ENCODE assay signal across 10 mouse cellular contexts in genomic region chr9:41586291-41586690, GRCm38 (mm10).
DNase-seq lines count a peak whose midpoint lies in the region; ATAC-seq and TF ChIP-seq lines count a peak whose summit lies in the region.
"Had no signal": no experiment of that assay in that cellular context is flagged by ENCODE, and none has a peak within 500 bp of the region (broad histone marks: within the 10 kb centered on the region; RNA-seq: fewer than 3 reads in every experiment).

No protein-coding gene starts in this region.

- H3K27ac ChIP-seq in kidney, postnatal 0 days: no peak overlapping the region
- peak overlapping the region; percentile 97; the same call in 1 of the 2 replicates for H3K27ac ChIP-seq in embryonic facial prominence, embryonic 10.5 days (replicated peaks)
- H3K27ac ChIP-seq in hindbrain, embryonic 14.5 days: peak overlapping the region; percentile 99
- H3K27ac ChIP-seq in neural tube, embryonic 14.5 days (ENCODE audit: low read depth, low read length): peak overlapping the region; percentile 94
- H3K27ac ChIP-seq in heart, embryonic 11.5 days (ENCODE audit: low read depth, low read length): no peak overlapping the region

- no peaks in the 10 kb centered on the region for H3K9me3 ChIP-seq in kidney, postnatal 0 days (replicated peaks; ENCODE audit: low read length)
- H3K9me3 ChIP-seq in embryonic facial prominence, embryonic 10.5 days: no peaks in the 10 kb centered on the region
- H3K9me3 ChIP-seq in hindbrain, embryonic 14.5 days (ENCODE audit: control insufficient read depth, low read length): no peaks in the 10 kb centered on the region
- no peaks in the 10 kb centered on the region for H3K9me3 ChIP-seq in neural tube, embryonic 14.5 days (ENCODE audit: control insufficient read depth, low read length)
- H3K9me3 ChIP-seq in heart, embryonic 11.5 days (replicated peaks; ENCODE audit: control insufficient read depth, low read length): no peaks in the 10 kb centered on the region

- no peak overlapping the region for H3K4me3 ChIP-seq in kidney, postnatal 0 days (replicated peaks; ENCODE audit: low read depth, low read length)
- peak overlapping the region; percentile 79 for H3K4me3 ChIP-seq in embryonic facial prominence, embryonic 10.5 days
- H3K4me3 ChIP-seq in hindbrain, embryonic 14.5 days (replicated peaks; ENCODE audit: low read length): peak overlapping the region; percentile 76
- peak overlapping the region; percentile 89 for H3K4me3 ChIP-seq in neural tube, embryonic 14.5 days (ENCODE audit: low read depth, low read length)
- no peak overlapping the region for H3K4me3 ChIP-seq in heart, embryonic 11.5 days (ENCODE audit: low read depth, low read length)

- no peak for ATAC-seq in kidney, postnatal 0 days (replicated peaks; ENCODE audit: low FRiP score, low read depth)
- peak; percentile 58; the same call in 1 of the 2 replicates for ATAC-seq in hindbrain, embryonic 14.5 days (ENCODE audit: low FRiP score)
- ATAC-seq in neural tube, embryonic 14.5 days (ENCODE audit: low read depth): peak; percentile 67; the same call in 1 of the 2 replicates
- ATAC-seq in heart, embryonic 11.5 days (replicated peaks; ENCODE audit: insufficient number of reproducible peaks, low FRiP score, low TSS enrichment): no peak

- no peaks in the 10 kb centered on the region for H3K27me3 ChIP-seq in kidney, postnatal 0 days (ENCODE audit: insufficient read depth, low read length)
- no peaks in the 10 kb centered on the region for H3K27me3 ChIP-seq in embryonic facial prominence, embryonic 10.5 days (replicated peaks; ENCODE audit: low read depth, poor library complexity, severe bottlenecking)
- no peaks in the 10 kb centered on the region for H3K27me3 ChIP-seq in hindbrain, embryonic 14.5 days (ENCODE audit: control insufficient read depth, insufficient read depth, low read length)
- no peaks in the 10 kb centered on the region for H3K27me3 ChIP-seq in neural tube, embryonic 14.5 days (ENCODE audit: control insufficient read depth, insufficient read depth, low read length)
- no peaks in the 10 kb centered on the region for H3K27me3 ChIP-seq in heart, embryonic 11.5 days (ENCODE audit: control insufficient read depth, insufficient read depth, low read length)

- no peak for TF ChIP-seq CTCF in kidney, postnatal 0 days (IDR thresholded peaks at IDR 0.05; ENCODE audit: low read depth)

- no peak overlapping the region for H3K9ac ChIP-seq in kidney, postnatal 0 days (ENCODE audit: low read depth, low read length)
- peak overlapping the region; percentile 100 for H3K9ac ChIP-seq in hindbrain, embryonic 14.5 days
- H3K9ac ChIP-seq in neural tube, embryonic 14.5 days (replicated peaks; ENCODE audit: low read depth, low read length): peak overlapping the region; percentile 100
- no peak overlapping the region for H3K9ac ChIP-seq in heart, embryonic 11.5 days (ENCODE audit: low read depth, low read length)

- no peaks in the 10 kb centered on the region for H3K36me3 ChIP-seq in kidney, postnatal 0 days (ENCODE audit: insufficient read depth, low read length)
- peaks cover 58% of the 10 kb centered on the region for H3K36me3 ChIP-seq in embryonic facial prominence, embryonic 10.5 days (replicated peaks)
- peaks cover 57% of the 10 kb centered on the region for H3K36me3 ChIP-seq in hindbrain, embryonic 14.5 days (replicated peaks; ENCODE audit: control insufficient read depth, insufficient read depth)
- H3K36me3 ChIP-seq in neural tube, embryonic 14.5 days (ENCODE audit: control insufficient read depth, insufficient read depth, low read length): peaks cover 38% of the 10 kb centered on the region
- H3K36me3 ChIP-seq in heart, embryonic 11.5 days (ENCODE audit: control insufficient read depth, insufficient read depth, low read length): peaks cover 22% of the 10 kb centered on the region

- peak overlapping the region; percentile 1; the same call in 1 of the 2 replicates for H3K4me2 ChIP-seq in kidney, postnatal 0 days (ENCODE audit: low read length)
- peak overlapping the region; percentile 98 for H3K4me2 ChIP-seq in hindbrain, embryonic 14.5 days (replicated peaks)
- H3K4me2 ChIP-seq in neural tube, embryonic 14.5 days (ENCODE audit: low read depth, low read length): peak overlapping the region; percentile 86
- no peak overlapping the region for H3K4me2 ChIP-seq in heart, embryonic 11.5 days

- peak; percentile 75 for DNase-seq in kidney, postnatal 0 days (ENCODE audit: low spot score)
- DNase-seq in kidney, adult 11 months: no peak
- no peak for DNase-seq in embryonic facial prominence, embryonic 10.5 days (ENCODE audit: low spot score)
- DNase-seq in hindbrain, embryonic 14.5 days (ENCODE audit: low spot score): peak; percentile 77
- no peak for DNase-seq in embryo, embryonic 9.5 days (ENCODE audit: extremely low spot score)
- no peak for DNase-seq in urinary bladder, postnatal 14 days (ENCODE audit: low spot score)
- DNase-seq: adrenal gland, postnatal 10 days; heart, postnatal 14 days had no signal

- 62% methylated on average over 7 of the region's 7 CpGs for WGBS in kidney, postnatal 0 days
- 90% methylated on average over 7 of the region's 7 CpGs for WGBS in embryonic facial prominence, embryonic 10.5 days
- WGBS in hindbrain, embryonic 14.5 days: 18% methylated on average over 7 of the region's 7 CpGs
- WGBS in neural tube, embryonic 14.5 days: 38% methylated on average over 7 of the region's 7 CpGs
- 86% methylated on average over 7 of the region's 7 CpGs for WGBS in heart, embryonic 11.5 days (ENCODE audit: insufficient replicate concordance)

- H3K4me1 ChIP-seq in kidney, postnatal 0 days (replicated peaks; ENCODE audit: insufficient read depth, low read length): peaks cover 3% of the 10 kb centered on the region; the same call in 1 of the 2 replicates
- peaks cover 45% of the 10 kb centered on the region for H3K4me1 ChIP-seq in embryonic facial prominence, embryonic 10.5 days
- peaks cover 40% of the 10 kb centered on the region for H3K4me1 ChIP-seq in hindbrain, embryonic 14.5 days (replicated peaks; ENCODE audit: control insufficient read depth, insufficient read depth, low read length)
- H3K4me1 ChIP-seq in neural tube, embryonic 14.5 days (ENCODE audit: control insufficient read depth, insufficient read depth, low read length): peaks cover 37% of the 10 kb centered on the region
- no peaks in the 10 kb centered on the region for H3K4me1 ChIP-seq in heart, embryonic 11.5 days (ENCODE audit: control insufficient read depth, insufficient read depth, low read length)

Comparison
In these comparisons a context has a peak if more than half of its experiments do, and no peak if none do; other contexts are left out.
1. DNase-seq: peak in kidney, postnatal 0 days (single experiment) and hindbrain, embryonic 14.5 days (single experiment); none in kidney, adult 11 months (single experiment), embryonic facial prominence, embryonic 10.5 days (single experiment), embryo, embryonic 9.5 days (single experiment) and urinary bladder, postnatal 14 days (single experiment).
2. ATAC-seq: peak in hindbrain, embryonic 14.5 days (single experiment) and neural tube, embryonic 14.5 days (single experiment); none in kidney, postnatal 0 days (single experiment) and heart, embryonic 11.5 days (single experiment).
3. H3K27ac ChIP-seq: peak in embryonic facial prominence, embryonic 10.5 days (single experiment), hindbrain, embryonic 14.5 days (single experiment) and neural tube, embryonic 14.5 days (single experiment); none in kidney, postnatal 0 days (single experiment) and heart, embryonic 11.5 days (single experiment).
4. H3K4me3 ChIP-seq: peak in embryonic facial prominence, embryonic 10.5 days (single experiment), hindbrain, embryonic 14.5 days (single experiment) and neural tube, embryonic 14.5 days (single experiment); none in kidney, postnatal 0 days (single experiment) and heart, embryonic 11.5 days (single experiment).
5. H3K9ac ChIP-seq: peak in hindbrain, embryonic 14.5 days (single experiment) and neural tube, embryonic 14.5 days (single experiment); none in kidney, postnatal 0 days (single experiment) and heart, embryonic 11.5 days (single experiment).